Mouse (Mus musculus): Measurements from ENCODE around the gene Inhbc. TPM values are rescaled to one million over a fixed set of nuclear protein-coding genes. Genes with fewer than 3 reads are reported as not detected.

The Inhbc gene
- polyA plus RNA-seq, 1 experiment: not detected

DNA sequence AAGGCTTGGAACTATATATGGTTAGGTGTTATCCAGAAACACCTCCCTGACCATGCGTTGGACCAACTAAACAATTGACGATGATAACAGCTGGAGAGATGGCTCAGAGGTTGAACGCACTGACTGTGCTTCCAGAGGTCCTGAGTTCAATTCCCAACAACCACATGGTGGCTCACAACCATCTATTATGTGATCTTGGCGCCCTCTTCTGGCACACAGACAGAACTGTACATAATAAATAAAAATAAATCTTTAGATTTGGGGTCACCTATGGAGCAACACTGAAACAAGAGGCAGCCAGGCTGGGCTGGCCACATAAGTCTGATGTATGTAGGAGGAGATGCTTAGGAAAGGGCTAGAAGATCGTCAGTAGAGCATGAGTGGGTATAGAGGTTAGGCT is 37.1 kb downstream of the Inhbc start:
- H3K4me1 ChIP-seq (ENCODE audit: control insufficient read depth, insufficient read depth, low read length): no peaks in the 10 kb centered on the region
- H3K27ac ChIP-seq (ENCODE audit: insufficient read depth, low read length): no peak overlapping the region
- no peak overlapping the region for H3K4me3 ChIP-seq (ENCODE audit: insufficient read depth, low read length)
- TF ChIP-seq POLR2A (IDR thresholded peaks at IDR 0.05; ENCODE audit: low read depth, low read length): no peak
- TF ChIP-seq CTCF (IDR thresholded peaks at IDR 0.05; ENCODE audit: borderline replicate concordance, insufficient read depth, low read length): no peak

- Histone ChIP-seq H3K4me3 (ENCODE audit: insufficient read depth, low read length) (no peak overlapping the region), H3K4me1 (ENCODE audit: control insufficient read depth, insufficient read depth, low read length) (no peaks in the 10 kb centered on the region), H3K27ac (ENCODE audit: insufficient read depth, low read length) (no peak overlapping the region)
- no peak for TF ChIP-seq CTCF (IDR thresholded peaks at IDR 0.05; ENCODE audit: borderline replicate concordance, insufficient read depth, low read length)
- no peak for TF ChIP-seq POLR2A (IDR thresholded peaks at IDR 0.05; ENCODE audit: low read depth, low read length)
Measured at GRCm38 (mm10) chr10:127332211-127332874, 37.9 kb downstream of the Inhbc start.

GRCm38 (mm10) chr10:127330212-127330611 is 40.0 kb downstream of the Inhbc start:
- H3K27ac ChIP-seq (ENCODE audit: insufficient read depth, low read length): no peak overlapping the region
- no peak for TF ChIP-seq POLR2A (IDR thresholded peaks at IDR 0.05; ENCODE audit: low read depth, low read length)
- no peak for TF ChIP-seq CTCF (IDR thresholded peaks at IDR 0.05; ENCODE audit: borderline replicate concordance, insufficient read depth, low read length)
- H3K4me3 ChIP-seq (ENCODE audit: insufficient read depth, low read length): no peak overlapping the region
- H3K4me1 ChIP-seq (ENCODE audit: control insufficient read depth, insufficient read depth, low read length): no peaks in the 10 kb centered on the region

- H3K4me3 ChIP-seq (ENCODE audit: insufficient read depth, low read length): no peak overlapping the region
- H3K4me1 ChIP-seq (ENCODE audit: control insufficient read depth, insufficient read depth, low read length): no peaks in the 10 kb centered on the region
- TF ChIP-seq POLR2A (IDR thresholded peaks at IDR 0.05; ENCODE audit: low read depth, low read length) (no peak), CTCF (IDR thresholded peaks at IDR 0.05; ENCODE audit: borderline replicate concordance, insufficient read depth, low read length) (no peak)
- H3K27ac ChIP-seq (ENCODE audit: insufficient read depth, low read length): no peak overlapping the region
Measured at GRCm38 (mm10) chr10:127327461-127328145, 42.6 kb downstream of the Inhbc start.

DNA sequence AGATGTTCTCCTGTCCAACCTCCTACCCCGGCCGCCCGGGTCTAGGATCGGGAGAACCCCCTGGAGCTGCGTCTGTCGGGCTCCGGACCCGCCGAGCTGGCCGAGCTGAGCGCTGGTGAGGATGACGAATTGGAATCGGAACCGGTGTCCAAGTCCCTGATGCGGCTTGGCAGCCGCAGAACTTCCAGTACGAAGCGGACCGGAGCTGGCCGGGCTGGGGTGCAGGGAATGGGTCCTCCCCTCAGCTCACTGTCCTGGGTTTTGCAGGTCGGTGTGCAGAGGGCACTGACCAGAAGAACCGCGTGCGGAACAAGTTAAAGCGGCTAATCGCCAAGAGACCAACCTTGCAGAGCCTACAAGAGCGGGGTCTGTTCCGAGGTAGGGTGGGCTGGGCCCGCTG is 43.4 kb downstream of the Inhbc start:
- TF ChIP-seq POLR2A (IDR thresholded peaks at IDR 0.05; ENCODE audit: low read depth, low read length) (no peak), CTCF (IDR thresholded peaks at IDR 0.05; ENCODE audit: borderline replicate concordance, insufficient read depth, low read length) (no peak)

GRCm38 (mm10) chr10:127326017-127326801 is 44.0 kb downstream of the Inhbc start:
- TF ChIP-seq POLR2A (IDR thresholded peaks at IDR 0.05; ENCODE audit: low read depth, low read length): no peak
- TF ChIP-seq CTCF (IDR thresholded peaks at IDR 0.05; ENCODE audit: borderline replicate concordance, insufficient read depth, low read length): no peak

More for the DNA sequence above, 43.4 kb downstream of the Inhbc start:
- no peak overlapping the region for H3K27ac ChIP-seq (ENCODE audit: insufficient read depth, low read length)
- peak overlapping the region; percentile 34 for H3K4me3 ChIP-seq (ENCODE audit: insufficient read depth, low read length)
- H3K4me1 ChIP-seq (ENCODE audit: control insufficient read depth, insufficient read depth, low read length): no peaks in the 10 kb centered on the region

DNA sequence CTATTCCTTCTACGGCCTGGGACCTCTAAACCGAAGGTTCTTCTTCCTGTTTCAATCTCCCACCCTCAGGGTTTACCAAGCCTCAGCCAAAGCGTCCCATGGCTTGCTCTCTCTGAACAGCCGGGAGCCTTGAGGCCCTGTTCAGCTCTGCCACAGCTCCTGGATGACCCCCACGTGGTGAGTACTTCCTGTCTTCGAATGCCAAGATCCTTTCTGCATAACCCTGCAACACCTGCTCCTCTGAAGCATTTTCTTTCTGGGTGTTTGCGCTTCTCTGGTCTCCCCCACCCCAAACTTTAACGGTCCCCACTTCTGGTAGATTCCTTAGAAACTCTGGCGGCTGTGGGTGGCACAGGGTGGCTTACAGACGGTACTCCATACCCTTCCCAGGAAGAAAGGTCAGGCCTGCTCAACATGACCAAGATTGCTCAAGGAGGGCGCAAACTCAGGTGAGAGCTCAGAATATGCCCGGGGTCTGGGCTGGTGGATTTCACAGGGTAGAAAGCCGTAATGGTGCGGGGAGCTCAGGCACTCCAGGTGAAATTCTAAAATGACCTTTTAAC is 44.7 kb downstream of the Inhbc start:
- no peaks in the 10 kb centered on the region for H3K4me1 ChIP-seq (ENCODE audit: control insufficient read depth, insufficient read depth, low read length)
- H3K4me3 ChIP-seq (ENCODE audit: insufficient read depth, low read length): no peak overlapping the region
- no peak for TF ChIP-seq POLR2A (IDR thresholded peaks at IDR 0.05; ENCODE audit: low read depth, low read length)
- TF ChIP-seq CTCF (IDR thresholded peaks at IDR 0.05; ENCODE audit: borderline replicate concordance, insufficient read depth, low read length): no peak
- H3K27ac ChIP-seq (ENCODE audit: insufficient read depth, low read length): no peak overlapping the region

More at GRCm38 (mm10) chr10:127326017-127326801, 44.0 kb downstream of the Inhbc start:
- Histone ChIP-seq H3K4me1 (ENCODE audit: control insufficient read depth, insufficient read depth, low read length) (no peaks in the 10 kb centered on the region), H3K4me3 (ENCODE audit: insufficient read depth, low read length) (peak overlapping the region; percentile 34), H3K27ac (ENCODE audit: insufficient read depth, low read length) (no peak overlapping the region)

GRCm38 (mm10) chr10:127324495-127324894 is 45.7 kb downstream of the Inhbc start:
- no peak overlapping the region for H3K4me3 ChIP-seq (ENCODE audit: insufficient read depth, low read length)
- H3K4me1 ChIP-seq (ENCODE audit: control insufficient read depth, insufficient read depth, low read length): no peaks in the 10 kb centered on the region
- TF ChIP-seq POLR2A (IDR thresholded peaks at IDR 0.05; ENCODE audit: low read depth, low read length): no peak
- peak; percentile 6; the same call in 1 of the 2 replicates for TF ChIP-seq CTCF (IDR thresholded peaks at IDR 0.05; ENCODE audit: borderline replicate concordance, insufficient read depth, low read length)
- H3K27ac ChIP-seq (ENCODE audit: insufficient read depth, low read length): no peak overlapping the region

DNA sequence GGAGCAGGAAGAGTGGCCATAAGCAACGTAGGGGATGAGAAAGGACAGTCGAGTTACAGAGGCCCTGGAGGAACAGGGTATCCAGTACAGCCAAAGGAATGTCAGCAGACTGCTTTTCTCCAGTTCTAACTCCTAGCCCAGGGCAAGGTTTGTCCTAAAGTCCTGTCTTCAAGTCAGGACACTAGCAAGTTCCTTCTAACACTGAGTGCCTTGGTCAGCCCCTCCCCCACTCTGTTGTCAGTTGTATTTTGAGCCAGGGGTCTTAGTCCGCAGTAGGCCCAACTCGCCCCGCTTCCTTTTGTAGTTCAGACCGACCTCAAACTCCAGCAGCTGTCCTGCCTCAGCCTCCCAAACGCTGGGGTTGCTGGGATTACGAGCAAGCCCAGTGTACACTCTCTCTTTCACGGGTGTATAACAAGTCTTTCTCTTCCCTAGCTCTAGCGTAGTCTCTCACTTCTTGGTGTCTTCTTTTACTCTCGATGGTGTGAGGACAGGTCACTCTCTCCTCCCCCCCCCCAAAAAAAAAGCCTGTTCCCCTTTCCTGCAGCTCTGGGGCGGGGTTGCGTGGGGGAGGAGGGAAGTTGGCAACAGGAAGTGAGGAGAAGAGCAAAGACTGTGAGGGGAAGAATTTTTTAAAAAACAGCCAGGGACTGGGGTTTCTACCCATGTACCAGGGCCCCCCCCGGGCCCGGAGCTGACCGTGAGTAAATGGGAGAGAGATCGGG is 46.9 kb downstream of the Inhbc start:
- no peak overlapping the region for H3K27ac ChIP-seq (ENCODE audit: insufficient read depth, low read length)
- TF ChIP-seq POLR2A (IDR thresholded peaks at IDR 0.05; ENCODE audit: low read depth, low read length) (no peak), CTCF (IDR thresholded peaks at IDR 0.05; ENCODE audit: borderline replicate concordance, insufficient read depth, low read length) (no peak)
- no peak overlapping the region for H3K4me3 ChIP-seq (ENCODE audit: insufficient read depth, low read length)
- no peaks in the 10 kb centered on the region for H3K4me1 ChIP-seq (ENCODE audit: control insufficient read depth, insufficient read depth, low read length)

Measured in embryonic fibroblast, embryonic 13.5 days (primary cell).